ENCODE assay signal across 24 mouse cellular contexts in genomic region chr5:148715218-148715991, GRCm38 (mm10).
A peak's percentile ranks its signal among the peaks of the same experiment; 100 is the strongest.
DNase-seq lines count a peak whose midpoint lies in the region; ATAC-seq and TF ChIP-seq lines count a peak whose summit lies in the region.
"Had no signal": no experiment of that assay in that cellular context is flagged by ENCODE, and none has a peak within 500 bp of the region (broad histone marks: within the 10 kb centered on the region; RNA-seq: fewer than 3 reads in every experiment).

No protein-coding gene starts in this region.

- no peak for TF ChIP-seq CTCF in forebrain, postnatal 0 days (IDR thresholded peaks at IDR 0.05; ENCODE audit: low read depth)
- TF ChIP-seq CTCF in testis, adult 2 months (IDR thresholded peaks at IDR 0.05; ENCODE audit: control insufficient read depth, insufficient read depth, insufficient replicate concordance, low read depth, low read length): no peak

- peak; percentile 20; the same call in 1 of the 2 replicates for ATAC-seq in forebrain, postnatal 0 days
- no peak for ATAC-seq in forebrain, embryonic 15.5 days (replicated peaks)
- ATAC-seq in stomach, embryonic 15.5 days (ENCODE audit: insufficient read depth, low FRiP score, low read depth): peak; percentile 78
- no peak for ATAC-seq in midbrain, embryonic 16.5 days
- ATAC-seq: forebrain, embryonic 13.5 days; midbrain, embryonic 15.5 days had no signal

- H3K9me3 ChIP-seq in forebrain, postnatal 0 days (ENCODE audit: low read length): no peaks in the 10 kb centered on the region
- H3K9me3 ChIP-seq in forebrain, embryonic 15.5 days: no peaks in the 10 kb centered on the region
- H3K9me3 ChIP-seq in stomach, embryonic 15.5 days: no peaks in the 10 kb centered on the region
- H3K9me3 ChIP-seq in midbrain, embryonic 16.5 days (replicated peaks; ENCODE audit: control insufficient read depth, low read length, poor library complexity, severe bottlenecking): no peaks in the 10 kb centered on the region
- H3K9me3 ChIP-seq: forebrain, embryonic 13.5 days; heart, embryonic 15.5 days; hindbrain, embryonic 15.5 days; midbrain, embryonic 15.5 days had no signal

- H3K4me1 ChIP-seq in forebrain, postnatal 0 days (ENCODE audit: insufficient read depth): no peaks in the 10 kb centered on the region
- no peaks in the 10 kb centered on the region for H3K4me1 ChIP-seq in forebrain, embryonic 15.5 days
- peaks cover 5% of the 10 kb centered on the region for H3K4me1 ChIP-seq in testis, adult 2 months (ENCODE audit: control insufficient read depth, insufficient read depth, low read length)
- 0 out of 2 replicates have a peak, but pooled peaks cover 5% of the 10 kb centered on the region for H3K4me1 ChIP-seq in stomach, embryonic 15.5 days
- H3K4me1 ChIP-seq in midbrain, embryonic 16.5 days (ENCODE audit: control insufficient read depth, insufficient read depth, low read length): no peaks in the 10 kb centered on the region
- H3K4me1 ChIP-seq: forebrain, embryonic 13.5 days; heart, embryonic 15.5 days; hindbrain, embryonic 15.5 days; midbrain, embryonic 15.5 days; neural tube, embryonic 13.5 days had no signal

- no peak overlapping the region for H3K9ac ChIP-seq in forebrain, postnatal 0 days
- H3K9ac ChIP-seq in forebrain, embryonic 15.5 days (replicated peaks): no peak overlapping the region
- no peak overlapping the region for H3K9ac ChIP-seq in stomach, embryonic 15.5 days
- no peak overlapping the region for H3K9ac ChIP-seq in midbrain, embryonic 16.5 days (ENCODE audit: low read depth, low read length)
- H3K9ac ChIP-seq: forebrain, embryonic 13.5 days; heart, embryonic 15.5 days; hindbrain, embryonic 15.5 days; midbrain, embryonic 15.5 days; neural tube, embryonic 13.5 days had no signal

- 77% methylated on average over 15 of the region's 15 CpGs for WGBS in forebrain, postnatal 0 days
- 77% methylated on average over 15 of the region's 15 CpGs for WGBS in forebrain, embryonic 15.5 days
- 53% methylated on average over 15 of the region's 15 CpGs for WGBS in stomach, embryonic 15.5 days
- WGBS in midbrain, embryonic 16.5 days: 73% methylated on average over 15 of the region's 15 CpGs

- H3K27me3 ChIP-seq in forebrain, postnatal 0 days (ENCODE audit: insufficient read depth, low read length): no peaks in the 10 kb centered on the region
- no peaks in the 10 kb centered on the region for H3K27me3 ChIP-seq in forebrain, embryonic 15.5 days
- H3K27me3 ChIP-seq in testis, adult 2 months (ENCODE audit: control insufficient read depth, insufficient read depth, low read length): no peaks in the 10 kb centered on the region
- no peaks in the 10 kb centered on the region for H3K27me3 ChIP-seq in stomach, embryonic 15.5 days (replicated peaks)
- H3K27me3 ChIP-seq in midbrain, embryonic 16.5 days (ENCODE audit: control insufficient read depth, insufficient read depth, low read depth, low read length): no peaks in the 10 kb centered on the region
- H3K27me3 ChIP-seq: forebrain, embryonic 13.5 days; heart, embryonic 15.5 days; hindbrain, embryonic 15.5 days; midbrain, embryonic 15.5 days; neural tube, embryonic 13.5 days had no signal

- H3K27ac ChIP-seq in forebrain, postnatal 0 days (ENCODE audit: low read depth, low read length): no peak overlapping the region
- no peak overlapping the region for H3K27ac ChIP-seq in forebrain, embryonic 15.5 days (replicated peaks)
- H3K27ac ChIP-seq in testis, adult 2 months (ENCODE audit: control insufficient read depth, insufficient read depth, low read depth, low read length): peak overlapping the region; percentile 71
- H3K27ac ChIP-seq in stomach, embryonic 15.5 days: no peak overlapping the region
- H3K27ac ChIP-seq in midbrain, embryonic 16.5 days (ENCODE audit: low read length): no peak overlapping the region
- H3K27ac ChIP-seq: forebrain, embryonic 13.5 days; heart, embryonic 15.5 days; hindbrain, embryonic 15.5 days; kidney, postnatal 0 days; left cerebral cortex, adult 2 months; limb, embryonic 10.5 days; midbrain, embryonic 15.5 days; neural tube, embryonic 13.5 days had no signal

- H3K4me3 ChIP-seq in forebrain, postnatal 0 days (ENCODE audit: low read depth, low read length): no peak overlapping the region
- no peak overlapping the region for H3K4me3 ChIP-seq in forebrain, embryonic 15.5 days
- no peak overlapping the region for H3K4me3 ChIP-seq in testis, adult 2 months (ENCODE audit: control insufficient read depth, low read depth, low read length)
- no peak overlapping the region for H3K4me3 ChIP-seq in stomach, embryonic 15.5 days (replicated peaks)
- no peak overlapping the region for H3K4me3 ChIP-seq in midbrain, embryonic 16.5 days (ENCODE audit: low read depth, low read length)
- H3K4me3 ChIP-seq: forebrain, embryonic 13.5 days; heart, embryonic 15.5 days; hindbrain, embryonic 15.5 days; left cerebral cortex, adult 2 months; limb, embryonic 10.5 days; midbrain, embryonic 15.5 days; myocyte; neural tube, embryonic 13.5 days had no signal

- no peak overlapping the region for H3K4me2 ChIP-seq in forebrain, postnatal 0 days (ENCODE audit: low read depth)
- H3K4me2 ChIP-seq in forebrain, embryonic 15.5 days (replicated peaks): no peak overlapping the region
- peak overlapping the region; percentile 10; the same call in 1 of the 2 replicates for H3K4me2 ChIP-seq in stomach, embryonic 15.5 days
- H3K4me2 ChIP-seq in midbrain, embryonic 16.5 days (ENCODE audit: low read length): no peak overlapping the region
- H3K4me2 ChIP-seq: forebrain, embryonic 13.5 days; heart, embryonic 15.5 days; hindbrain, embryonic 15.5 days; midbrain, embryonic 15.5 days; neural tube, embryonic 13.5 days had no signal

- DNase-seq in forebrain, postnatal 0 days: no peak
- DNase-seq in testis, postnatal 10 days (ENCODE audit: low spot score): no peak
- DNase-seq in adrenal gland, postnatal 14 days: no peak
- DNase-seq: adrenal gland, postnatal 10 days; cerebellum, adult 8-10 months; cerebellum, postnatal 36 days; embryo, embryonic 11 days; heart, postnatal 4 days; kidney, adult 18-20 months; lung, postnatal 4 days; thymus, postnatal 36 days had no signal

- no peak; the same call in 1 of the 2 replicates for TF ChIP-seq POLR2A in testis, adult 2 months (IDR thresholded peaks at IDR 0.05; ENCODE audit: control insufficient read depth, low read depth, low read length)

- H3K36me3 ChIP-seq in forebrain, postnatal 0 days (ENCODE audit: insufficient read depth): no peaks in the 10 kb centered on the region
- H3K36me3 ChIP-seq in forebrain, embryonic 15.5 days: no peaks in the 10 kb centered on the region
- no peaks in the 10 kb centered on the region for H3K36me3 ChIP-seq in testis, adult 2 months (ENCODE audit: control insufficient read depth, insufficient read depth, low read length)
- no peaks in the 10 kb centered on the region for H3K36me3 ChIP-seq in stomach, embryonic 15.5 days
- no peaks in the 10 kb centered on the region for H3K36me3 ChIP-seq in midbrain, embryonic 16.5 days (ENCODE audit: control insufficient read depth, insufficient read depth, low read length)
- H3K36me3 ChIP-seq: heart, embryonic 15.5 days; hindbrain, embryonic 15.5 days; limb, embryonic 10.5 days; midbrain, embryonic 15.5 days; neural tube, embryonic 13.5 days had no signal

Comparison
In these comparisons a context has a peak if more than half of its experiments do, and no peak if none do; other contexts are left out.
1. ATAC-seq: peak in forebrain, postnatal 0 days (single experiment) and stomach, embryonic 15.5 days (single experiment); none in forebrain, embryonic 15.5 days (single experiment) and midbrain, embryonic 16.5 days (single experiment).